ENCODE assay signal across 16 mouse cellular contexts in genomic region chr1:120246946-120247345, GRCm38 (mm10).
"Had no signal": no experiment of that assay in that cellular context is flagged by ENCODE, and none has a peak within 500 bp of the region (broad histone marks: within the 10 kb centered on the region; RNA-seq: fewer than 3 reads in every experiment).

No protein-coding gene starts in this region.

- H3K9me3 ChIP-seq: lung, embryonic 15.5 days; megakaryocyte, embryonic 14.5 days; midbrain, embryonic 12.5 days; neural tube, embryonic 12.5 days; stomach, embryonic 15.5 days had no signal

- DNase-seq: liver, postnatal 0 days; lung, adult 2 months; lung, postnatal 14 days; lung, postnatal 36 days; midbrain, embryonic 14.5 days; right cerebral cortex, postnatal 14 days; thymus, adult 2 months; thymus, postnatal 25 days; thymus, postnatal 4 days had no signal

- H3K4me3 ChIP-seq: lung, embryonic 15.5 days; megakaryocyte, embryonic 14.5 days; midbrain, embryonic 12.5 days; neural tube, embryonic 12.5 days; stomach, embryonic 15.5 days had no signal

- H3K9ac ChIP-seq: liver, postnatal 0 days; lung, embryonic 15.5 days; midbrain, embryonic 12.5 days; neural tube, embryonic 12.5 days; stomach, embryonic 15.5 days had no signal

- ATAC-seq: liver, postnatal 0 days; lung, postnatal 0 days had no signal

- H3K27me3 ChIP-seq: lung, embryonic 15.5 days; megakaryocyte, embryonic 14.5 days; midbrain, embryonic 12.5 days; neural tube, embryonic 12.5 days; stomach, embryonic 15.5 days had no signal

- H3K4me2 ChIP-seq: lung, embryonic 15.5 days; midbrain, embryonic 12.5 days; neural tube, embryonic 12.5 days; stomach, embryonic 15.5 days had no signal

- H3K27ac ChIP-seq: lung, embryonic 15.5 days; midbrain, embryonic 12.5 days; neural tube, embryonic 12.5 days; stomach, embryonic 15.5 days; stomach, postnatal 0 days had no signal

- H3K4me1 ChIP-seq: midbrain, embryonic 12.5 days; neural tube, embryonic 12.5 days; stomach, embryonic 15.5 days had no signal

- H3K36me3 ChIP-seq: lung, embryonic 15.5 days; midbrain, embryonic 12.5 days; neural tube, embryonic 12.5 days; stomach, embryonic 15.5 days had no signal
